Mouse (Mus musculus) liver (tissue): ENCODE data around the gene Recql5.
"Not testable (repeated sequence)": the region's sequence is repeated elsewhere in the genome, so short reads cannot be mapped to it uniquely, and the experiment has no call there.

Experiments used
- DNase-seq: peaks from one replicate; pipeline ENCODE4 v3.0.0-alpha.2; 2020; ENCODE audit warnings: mixed read lengths

Recql5 gene

DNA sequence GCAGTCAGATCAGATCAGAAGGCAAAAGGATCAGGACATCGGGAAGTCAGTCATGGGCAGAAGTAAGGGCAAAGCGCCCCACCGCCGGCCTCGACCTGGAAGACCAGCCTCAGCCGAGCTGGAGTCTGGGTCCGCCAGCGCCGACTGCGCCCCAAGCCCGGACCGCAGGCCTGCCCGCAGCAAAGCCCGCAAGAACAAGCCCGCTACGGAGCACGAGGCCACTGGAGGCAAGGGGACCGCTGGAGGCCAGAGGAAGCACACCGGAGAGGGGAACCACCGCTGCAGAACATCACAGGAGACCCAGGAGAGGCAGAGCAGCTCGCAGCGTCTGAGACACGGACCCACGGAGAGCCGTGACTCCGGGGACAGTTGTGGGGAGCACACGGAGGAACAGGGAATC lies 74.9 kb downstream of the Recql5 start, which contains the start of gene Myo15b:
Gene Myo15b (plus strand): TSS at position 53 of the 400 bp plus-strand sequence.
- DNase-seq = no peak

DNA sequence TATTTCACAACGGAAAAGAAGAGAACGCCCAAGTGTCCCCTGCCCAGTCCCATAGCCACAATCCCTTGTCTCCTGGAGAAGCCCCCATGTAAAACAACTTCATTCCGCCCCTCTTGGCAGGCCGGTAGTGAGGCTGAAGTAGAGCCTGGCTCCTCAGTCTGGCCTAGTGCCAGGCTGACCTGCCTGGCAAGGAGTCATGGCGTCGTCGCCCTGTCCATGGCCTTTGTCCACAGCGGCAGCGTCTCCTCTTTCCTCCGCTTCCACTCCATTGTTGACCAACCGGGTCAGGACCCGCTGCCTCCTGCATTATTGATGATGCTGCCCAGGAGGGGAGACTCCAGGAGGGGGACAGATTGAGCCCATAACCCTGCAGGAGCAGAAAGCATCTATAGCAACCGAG lies 75.3 kb downstream of the Recql5 start:
- DNase-seq = no peak

GRCm38 (mm10) chr11:115857146-115857545 lies 76.1 kb downstream of the Recql5 start:
- DNase-seq = not testable (repeated sequence)

- no peak for DNase-seq
Measured at GRCm38 (mm10) chr11:115854674-115855073, 78.6 kb downstream of the Recql5 start.

DNA sequence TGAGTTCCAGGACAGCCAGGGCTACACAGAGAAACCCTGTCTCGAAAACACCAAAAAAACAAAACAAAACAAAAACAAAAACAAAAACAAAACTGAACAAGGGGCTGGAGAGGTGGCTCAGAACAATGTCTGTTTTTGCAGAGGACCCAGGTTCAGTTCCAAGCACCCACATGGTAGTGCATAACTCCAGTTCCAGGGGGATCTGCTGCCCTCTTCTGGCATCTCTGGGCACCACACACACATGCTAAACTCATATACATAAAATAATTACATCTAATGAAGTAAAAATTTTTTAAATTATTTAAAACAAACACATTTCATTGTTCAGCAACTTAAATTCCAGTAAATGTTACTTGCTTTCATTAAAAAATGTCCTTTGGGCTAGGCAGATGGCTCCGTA lies 87.5 kb downstream of the Recql5 start:
- no peak for DNase-seq

GRCm38 (mm10) chr11:115844240-115844639 lies 89.0 kb downstream of the Recql5 start:
- DNase-seq = no peak

- DNase-seq = no peak
Measured at GRCm38 (mm10) chr11:115843891-115844239, 89.4 kb downstream of the Recql5 start.

DNA sequence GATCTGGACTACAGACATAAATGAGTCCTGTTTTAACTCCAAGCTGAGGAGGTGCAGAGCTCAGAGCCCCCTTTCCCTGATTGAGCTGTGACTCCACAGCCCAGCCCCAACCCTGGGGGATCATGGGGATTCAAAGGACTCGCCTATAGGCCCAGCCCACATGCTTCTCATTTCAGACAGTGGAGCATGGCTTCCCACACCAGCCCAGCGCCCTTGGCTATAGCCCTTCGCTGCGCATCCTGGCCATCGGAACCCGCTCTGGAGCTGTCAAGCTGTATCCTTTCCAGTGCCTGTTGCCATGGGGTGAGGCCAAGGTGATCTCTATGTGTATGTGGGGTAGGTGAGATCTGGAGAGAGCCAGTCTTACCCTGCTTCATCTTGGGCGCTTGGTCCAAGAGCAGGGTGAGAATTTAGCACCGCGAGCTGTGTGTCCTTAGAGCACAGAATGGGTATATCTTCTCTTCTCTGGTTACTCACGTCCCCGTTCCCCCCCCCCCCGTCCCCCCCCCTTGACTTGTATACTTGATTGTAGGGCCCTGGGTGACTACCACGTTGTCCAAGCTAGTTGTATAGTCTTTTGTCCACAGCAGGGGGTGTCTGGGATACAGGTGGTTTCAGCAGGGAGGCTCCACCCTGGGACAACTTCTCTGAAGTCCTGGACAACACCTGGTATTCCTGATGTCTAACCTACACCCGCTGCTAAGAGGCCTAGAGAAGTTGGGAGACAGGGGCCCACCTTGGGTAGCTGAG lies 90.0 kb downstream of the Recql5 start:
- DNase-seq = no peak
